Mouse (Mus musculus): ENCODE measurements around the gene Zfp592. TPM values are rescaled to one million over a fixed set of nuclear protein-coding genes. Genes with fewer than 3 reads are reported as not detected.
A peak's percentile ranks its signal among the peaks of the same experiment; 100 is the strongest.

The Zfp592 gene
- polyA plus RNA-seq, 1 experiment from 2014 or later: 10.2 TPM

GRCm38 (mm10) chr7:80999536-80999935 is 6.1 kb downstream of the Zfp592 start:
- H3K27me3 ChIP-seq (ENCODE audit: control insufficient read depth, insufficient read depth, low read length): no peaks in the 10 kb centered on the region
- WGBS: 96% methylated on average over 2 of the region's 2 CpGs
- no peaks in the 10 kb centered on the region for H3K36me3 ChIP-seq (ENCODE audit: control insufficient read depth, insufficient read depth, low read length)
- no peak overlapping the region for H3K27ac ChIP-seq (replicated peaks; ENCODE audit: low read depth, low read length)
- no peaks in the 10 kb centered on the region for H3K9me3 ChIP-seq (ENCODE audit: control insufficient read depth, low read length)
- H3K4me1 ChIP-seq (ENCODE audit: control insufficient read depth, insufficient read depth, low read length): peaks cover 14% of the 10 kb centered on the region
- H3K4me2 ChIP-seq (ENCODE audit: low read length): no peak overlapping the region
- no peak for DNase-seq
- H3K4me3 ChIP-seq (replicated peaks; ENCODE audit: low read depth, low read length): no peak overlapping the region
- H3K9ac ChIP-seq (replicated peaks; ENCODE audit: low read length): no peak overlapping the region
- no peak for ATAC-seq (ENCODE audit: low FRiP score, low TSS enrichment)

GRCm38 (mm10) chr7:81001844-81002243 is 8.4 kb downstream of the Zfp592 start:
- no peak for ATAC-seq (ENCODE audit: low FRiP score, low TSS enrichment)

GRCm38 (mm10) chr7:81004556-81005079 is 11.1 kb downstream of the Zfp592 start:
- H3K27ac ChIP-seq (replicated peaks; ENCODE audit: low read depth, low read length): no peak overlapping the region
- H3K36me3 ChIP-seq (ENCODE audit: control insufficient read depth, insufficient read depth, low read length): 0 out of 2 replicates have a peak, but pooled peaks cover 2% of the 10 kb centered on the region
- no peak overlapping the region for H3K4me3 ChIP-seq (replicated peaks; ENCODE audit: low read depth, low read length)
- no peaks in the 10 kb centered on the region for H3K4me1 ChIP-seq (ENCODE audit: control insufficient read depth, insufficient read depth, low read length)
- H3K9me3 ChIP-seq (ENCODE audit: control insufficient read depth, low read length): no peaks in the 10 kb centered on the region
- ATAC-seq (ENCODE audit: low FRiP score, low TSS enrichment): no peak
- DNase-seq: no peak
- no peak overlapping the region for H3K4me2 ChIP-seq (ENCODE audit: low read length)
- H3K27me3 ChIP-seq (ENCODE audit: control insufficient read depth, insufficient read depth, low read length): no peaks in the 10 kb centered on the region
- WGBS: 85% methylated on average over 3 of the region's 3 CpGs
- H3K9ac ChIP-seq (replicated peaks; ENCODE audit: low read length): no peak overlapping the region

More at GRCm38 (mm10) chr7:81001844-81002243, 8.4 kb downstream of the Zfp592 start:
- 58% methylated on average over 5 of the region's 5 CpGs for WGBS
- no peak overlapping the region for H3K9ac ChIP-seq (replicated peaks; ENCODE audit: low read length)
- no peaks in the 10 kb centered on the region for H3K9me3 ChIP-seq (ENCODE audit: control insufficient read depth, low read length)
- H3K4me1 ChIP-seq (ENCODE audit: control insufficient read depth, insufficient read depth, low read length): no peaks in the 10 kb centered on the region
- no peak overlapping the region for H3K4me3 ChIP-seq (replicated peaks; ENCODE audit: low read depth, low read length)
- no peak overlapping the region for H3K27ac ChIP-seq (replicated peaks; ENCODE audit: low read depth, low read length)
- no peaks in the 10 kb centered on the region for H3K27me3 ChIP-seq (ENCODE audit: control insufficient read depth, insufficient read depth, low read length)
- no peak for DNase-seq
- H3K36me3 ChIP-seq (ENCODE audit: control insufficient read depth, insufficient read depth, low read length): no peaks in the 10 kb centered on the region
- no peak overlapping the region for H3K4me2 ChIP-seq (ENCODE audit: low read length)

- no peak overlapping the region for H3K4me3 ChIP-seq (replicated peaks; ENCODE audit: low read depth, low read length)
- H3K9me3 ChIP-seq (ENCODE audit: control insufficient read depth, low read length): no peaks in the 10 kb centered on the region
- no peak overlapping the region for H3K27ac ChIP-seq (replicated peaks; ENCODE audit: low read depth, low read length)
- WGBS: 90% methylated on average over 1 of the region's 1 CpGs
- H3K4me1 ChIP-seq (ENCODE audit: control insufficient read depth, insufficient read depth, low read length): no peaks in the 10 kb centered on the region
- H3K9ac ChIP-seq (replicated peaks; ENCODE audit: low read length): no peak overlapping the region
- H3K36me3 ChIP-seq (ENCODE audit: control insufficient read depth, insufficient read depth, low read length): peaks cover 7% of the 10 kb centered on the region; the same call in 1 of the 2 replicates
- ATAC-seq (ENCODE audit: low FRiP score, low TSS enrichment): no peak
- no peak for DNase-seq
- H3K4me2 ChIP-seq (ENCODE audit: low read length): no peak overlapping the region
- H3K27me3 ChIP-seq (ENCODE audit: control insufficient read depth, insufficient read depth, low read length): no peaks in the 10 kb centered on the region
Measured at GRCm38 (mm10) chr7:81005969-81006368, 12.5 kb downstream of the Zfp592 start.

GRCm38 (mm10) chr7:81008285-81008684 is 14.8 kb downstream of the Zfp592 start:
- H3K9ac ChIP-seq (replicated peaks; ENCODE audit: low read length): no peak overlapping the region
- ATAC-seq (ENCODE audit: low FRiP score, low TSS enrichment): no peak
- no peak overlapping the region for H3K4me2 ChIP-seq (ENCODE audit: low read length)
- no peaks in the 10 kb centered on the region for H3K9me3 ChIP-seq (ENCODE audit: control insufficient read depth, low read length)
- no peaks in the 10 kb centered on the region for H3K4me1 ChIP-seq (ENCODE audit: control insufficient read depth, insufficient read depth, low read length)
- DNase-seq: no peak
- WGBS: 78% methylated on average over 3 of the region's 3 CpGs
- H3K27me3 ChIP-seq (ENCODE audit: control insufficient read depth, insufficient read depth, low read length): no peaks in the 10 kb centered on the region
- peaks cover 12% of the 10 kb centered on the region for H3K36me3 ChIP-seq (ENCODE audit: control insufficient read depth, insufficient read depth, low read length)
- no peak overlapping the region for H3K4me3 ChIP-seq (replicated peaks; ENCODE audit: low read depth, low read length)
- H3K27ac ChIP-seq (replicated peaks; ENCODE audit: low read depth, low read length): no peak overlapping the region

- DNase-seq (no peak), ATAC-seq (ENCODE audit: low FRiP score, low TSS enrichment) (no peak)
- H3K4me2 ChIP-seq (ENCODE audit: low read length): no peak overlapping the region
- H3K9me3 ChIP-seq (ENCODE audit: control insufficient read depth, low read length): no peaks in the 10 kb centered on the region
- H3K9ac ChIP-seq (replicated peaks; ENCODE audit: low read length): no peak overlapping the region
- H3K27me3 ChIP-seq (ENCODE audit: control insufficient read depth, insufficient read depth, low read length): no peaks in the 10 kb centered on the region
- WGBS: 97% methylated on average over 3 of the region's 3 CpGs
- peaks cover 12% of the 10 kb centered on the region for H3K36me3 ChIP-seq (ENCODE audit: control insufficient read depth, insufficient read depth, low read length)
- no peak overlapping the region for H3K4me3 ChIP-seq (replicated peaks; ENCODE audit: low read depth, low read length)
- no peaks in the 10 kb centered on the region for H3K4me1 ChIP-seq (ENCODE audit: control insufficient read depth, insufficient read depth, low read length)
- H3K27ac ChIP-seq (replicated peaks; ENCODE audit: low read depth, low read length): no peak overlapping the region
Measured at GRCm38 (mm10) chr7:81011576-81011975, 18.1 kb downstream of the Zfp592 start.

- H3K9ac ChIP-seq (replicated peaks; ENCODE audit: low read length): no peak overlapping the region
- ATAC-seq (ENCODE audit: low FRiP score, low TSS enrichment): no peak
- WGBS: 24% methylated on average over 11 of the region's 11 CpGs
Measured at GRCm38 (mm10) chr7:81020307-81020706, 26.8 kb downstream of the Zfp592 start.

GRCm38 (mm10) chr7:81022731-81023130 is 29.2 kb downstream of the Zfp592 start:
- ATAC-seq (ENCODE audit: low FRiP score, low TSS enrichment) (no peak), DNase-seq (no peak)
- Histone ChIP-seq H3K27me3 (ENCODE audit: control insufficient read depth, insufficient read depth, low read length) (no peaks in the 10 kb centered on the region), H3K4me1 (ENCODE audit: control insufficient read depth, insufficient read depth, low read length) (no peaks in the 10 kb centered on the region), H3K27ac (replicated peaks; ENCODE audit: low read depth, low read length) (no peak overlapping the region), H3K9ac (replicated peaks; ENCODE audit: low read length) (no peak overlapping the region), H3K36me3 (ENCODE audit: control insufficient read depth, insufficient read depth, low read length) (peaks cover 36% of the 10 kb centered on the region), H3K4me2 (ENCODE audit: low read length) (no peak overlapping the region), H3K9me3 (ENCODE audit: control insufficient read depth, low read length) (no peaks in the 10 kb centered on the region), H3K4me3 (replicated peaks; ENCODE audit: low read depth, low read length) (no peak overlapping the region)

More at GRCm38 (mm10) chr7:81020307-81020706, 26.8 kb downstream of the Zfp592 start:
- Histone ChIP-seq H3K27me3 (ENCODE audit: control insufficient read depth, insufficient read depth, low read length) (no peaks in the 10 kb centered on the region), H3K9me3 (ENCODE audit: control insufficient read depth, low read length) (no peaks in the 10 kb centered on the region), H3K27ac (replicated peaks; ENCODE audit: low read depth, low read length) (no peak overlapping the region), H3K4me3 (replicated peaks; ENCODE audit: low read depth, low read length) (no peak overlapping the region), H3K4me2 (ENCODE audit: low read length) (no peak overlapping the region), H3K36me3 (ENCODE audit: control insufficient read depth, insufficient read depth, low read length) (peaks cover 24% of the 10 kb centered on the region), H3K4me1 (ENCODE audit: control insufficient read depth, insufficient read depth, low read length) (no peaks in the 10 kb centered on the region)
- no peak for DNase-seq

GRCm38 (mm10) chr7:81024118-81024517 is 30.6 kb downstream of the Zfp592 start:
- no peaks in the 10 kb centered on the region for H3K9me3 ChIP-seq (ENCODE audit: control insufficient read depth, low read length)
- peaks cover 41% of the 10 kb centered on the region for H3K36me3 ChIP-seq (ENCODE audit: control insufficient read depth, insufficient read depth, low read length)
- no peak overlapping the region for H3K4me2 ChIP-seq (ENCODE audit: low read length)
- DNase-seq (peak; percentile 7), ATAC-seq (ENCODE audit: low FRiP score, low TSS enrichment) (no peak)
- H3K9ac ChIP-seq (replicated peaks; ENCODE audit: low read length): no peak overlapping the region
- 49% methylated on average over 5 of the region's 5 CpGs for WGBS
- H3K4me1 ChIP-seq (ENCODE audit: control insufficient read depth, insufficient read depth, low read length): no peaks in the 10 kb centered on the region
- H3K27me3 ChIP-seq (ENCODE audit: control insufficient read depth, insufficient read depth, low read length): no peaks in the 10 kb centered on the region
- H3K4me3 ChIP-seq (replicated peaks; ENCODE audit: low read depth, low read length): no peak overlapping the region
- no peak overlapping the region for H3K27ac ChIP-seq (replicated peaks; ENCODE audit: low read depth, low read length)

All from midbrain, embryonic 14.5 days (tissue).